Mouse (Mus musculus) thymus, postnatal 14 days (tissue): ENCODE results near the gene Sox5.
A peak's percentile ranks its signal among the peaks of the same experiment; 100 is the strongest.

ENCODE experiments used
- DNase-seq: peaks from one replicate; pipeline ENCODE4 v3.0.0; 2021

Sox5 gene

DNA sequence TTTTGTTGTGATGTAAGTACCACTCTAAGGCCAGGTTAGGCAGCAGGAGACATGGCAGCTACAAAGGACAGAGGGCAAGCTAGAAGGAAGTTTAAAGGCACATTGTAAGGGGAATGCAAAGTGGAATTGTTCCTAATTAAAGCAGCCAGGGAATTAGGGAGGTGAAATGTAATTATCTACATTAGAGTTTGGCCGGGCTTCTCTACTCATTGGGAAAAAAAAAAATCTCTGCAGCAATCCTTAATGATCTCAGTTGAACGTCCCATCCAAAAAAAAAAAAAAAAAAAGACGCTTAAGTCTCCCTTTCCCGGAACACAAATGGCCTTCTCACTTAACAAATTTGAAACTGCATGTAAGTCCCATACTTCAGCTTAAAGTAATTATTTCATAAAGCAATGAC is 301.9 kb downstream of the Sox5 start:
- DNase-seq, result no peak

DNA sequence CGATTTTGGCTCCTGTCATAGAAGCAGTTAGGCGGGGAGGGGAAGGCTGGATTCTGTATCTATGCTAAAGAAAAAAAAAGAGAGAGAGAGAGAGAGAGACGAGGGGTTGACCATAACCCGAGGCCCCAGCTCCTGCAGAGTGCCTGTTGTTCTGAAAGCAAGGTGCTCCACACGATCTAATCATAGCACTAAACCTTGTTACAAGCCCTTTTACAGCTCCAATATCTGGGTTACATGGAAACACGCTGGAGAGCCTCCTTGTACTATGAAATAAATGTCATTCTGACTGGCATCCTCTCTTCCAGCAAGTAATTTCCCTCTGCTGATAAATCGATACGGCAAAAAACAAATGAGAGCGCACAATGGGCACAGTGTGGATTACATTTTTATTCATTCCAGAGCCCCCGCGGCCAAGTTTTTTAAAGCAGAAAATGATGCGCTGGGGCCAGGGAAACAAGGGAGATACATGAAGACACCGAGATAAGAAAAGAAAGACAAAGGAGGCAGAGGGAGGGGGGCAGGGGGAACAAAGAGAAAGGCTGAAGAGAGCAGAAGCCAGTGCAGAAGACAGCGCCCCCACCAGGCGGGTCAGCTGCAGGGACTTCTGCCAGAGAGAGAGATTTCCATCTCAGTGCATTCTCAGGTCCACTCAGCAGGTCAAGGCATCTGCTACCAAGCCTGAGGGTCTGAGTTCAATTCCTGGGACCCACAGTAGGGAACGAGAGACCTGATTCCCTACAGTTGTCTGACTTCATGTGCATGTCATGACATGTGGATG is 304.3 kb downstream of the Sox5 start:
- DNase-seq, result no peak

DNA sequence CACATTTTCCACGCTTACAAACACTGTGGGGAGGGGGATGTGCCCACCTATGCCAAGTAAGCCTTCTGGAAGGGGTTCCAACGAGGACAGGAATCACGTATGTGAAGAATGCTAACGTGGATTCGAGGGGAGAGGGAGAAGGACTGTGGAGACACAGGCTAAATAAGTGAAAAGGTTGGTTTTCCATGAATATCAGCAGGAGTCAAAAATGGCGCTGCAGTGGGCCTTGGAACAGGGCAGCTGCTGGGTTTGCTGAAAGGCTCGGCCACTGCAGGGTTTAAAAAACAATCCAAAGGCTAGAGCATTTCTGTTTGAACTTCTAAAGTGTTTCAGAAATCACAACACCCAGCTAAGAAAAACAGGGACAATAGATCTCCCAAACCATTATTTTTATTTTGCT is 308.3 kb downstream of the Sox5 start:
- DNase-seq, result no peak

DNA sequence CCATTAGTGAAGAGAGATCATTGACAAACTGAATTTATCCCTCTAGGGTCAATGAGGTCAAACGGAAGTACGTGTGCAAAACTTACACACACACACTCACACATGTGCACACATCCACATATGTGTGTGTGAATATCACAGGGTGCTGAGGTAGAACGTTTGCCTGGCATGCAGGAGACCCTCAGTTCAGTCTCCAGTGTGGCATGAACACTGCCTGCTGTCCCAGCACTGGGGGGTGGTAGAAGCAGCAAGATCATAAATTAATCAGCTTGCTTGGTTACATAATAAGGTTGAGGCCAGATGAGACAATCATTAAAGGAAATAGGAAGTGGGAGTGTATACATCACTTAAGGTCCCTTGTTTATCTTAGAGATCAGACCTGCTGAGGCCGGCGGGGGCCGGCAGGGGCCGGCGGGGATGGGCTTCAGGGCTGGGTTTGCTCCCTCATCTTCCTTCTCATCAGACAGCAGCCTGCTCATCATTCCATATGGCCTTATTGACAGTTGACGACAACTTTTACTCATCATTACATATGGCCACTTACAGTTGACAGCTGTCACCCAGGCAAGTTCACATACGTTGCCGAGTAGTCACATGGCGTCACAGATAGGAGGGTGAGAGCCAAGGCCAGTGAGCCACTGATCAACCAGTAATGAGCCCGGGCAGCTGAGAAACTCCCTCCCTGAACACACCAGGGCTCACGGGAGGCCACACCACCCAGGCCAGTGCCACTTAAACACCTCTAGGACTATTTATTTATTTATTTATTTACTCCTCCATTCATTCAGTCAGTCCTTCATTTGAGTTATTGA is 309.5 kb downstream of the Sox5 start:
- DNase-seq, result no peak

DNA sequence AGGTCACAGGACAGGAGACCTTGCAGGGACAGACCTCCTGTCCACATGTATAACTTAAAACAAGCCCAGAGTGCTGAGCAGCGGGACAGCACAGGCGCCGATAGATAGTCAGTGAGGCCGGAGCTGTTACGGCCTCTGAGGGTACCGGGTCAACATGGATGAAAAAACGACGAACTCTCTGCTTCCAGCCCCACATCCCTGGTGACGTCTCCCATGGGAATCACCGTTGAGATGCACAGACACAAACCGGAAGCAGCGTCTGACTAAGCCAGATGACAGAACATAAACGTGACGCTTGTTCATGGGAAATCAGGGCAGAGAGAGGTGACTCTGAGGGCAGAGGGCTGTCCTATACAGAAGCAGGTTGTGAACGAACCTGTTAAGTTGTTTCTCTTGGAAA is 315.1 kb downstream of the Sox5 start:
- DNase-seq, result no peak

DNA sequence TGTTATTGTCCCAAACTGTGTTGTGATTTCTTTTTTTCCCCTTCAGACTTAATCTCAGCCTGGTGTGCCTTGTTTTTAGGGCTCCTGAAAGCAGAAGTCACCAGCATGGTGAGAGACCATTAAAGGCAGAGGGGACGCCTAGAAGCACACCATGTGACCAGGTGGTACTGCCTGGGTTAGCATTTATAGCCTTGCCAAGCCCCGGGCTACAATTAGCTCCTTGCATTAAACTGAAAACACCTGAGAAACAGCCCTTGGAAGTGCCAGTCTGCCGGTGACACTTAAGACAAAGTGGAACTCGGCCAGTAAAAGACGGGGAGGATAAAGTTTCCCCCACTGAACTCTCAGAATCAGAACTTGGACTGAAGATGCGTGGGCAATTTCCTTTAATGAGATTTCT is 318.1 kb downstream of the Sox5 start:
- no peak for DNase-seq

DNA sequence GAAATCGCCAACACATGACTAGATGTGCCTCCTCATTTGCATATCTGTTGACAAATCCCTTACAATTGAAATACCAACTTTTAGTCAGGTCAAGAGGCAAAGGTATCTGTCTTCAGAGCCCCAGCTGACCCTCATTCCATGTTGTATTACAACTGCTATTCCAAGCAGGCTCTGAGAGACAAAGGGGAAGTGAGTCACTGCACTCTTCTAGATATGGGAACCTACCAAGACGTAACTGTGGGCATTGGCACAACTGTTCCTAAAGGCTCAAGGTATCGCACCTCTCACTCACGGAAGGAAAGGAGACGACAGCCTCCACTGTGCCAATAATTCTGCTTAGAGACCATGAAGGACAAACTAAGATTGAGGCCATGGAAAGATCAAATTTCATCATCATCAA is 318.5 kb downstream of the Sox5 start:
- DNase-seq, result no peak

DNA sequence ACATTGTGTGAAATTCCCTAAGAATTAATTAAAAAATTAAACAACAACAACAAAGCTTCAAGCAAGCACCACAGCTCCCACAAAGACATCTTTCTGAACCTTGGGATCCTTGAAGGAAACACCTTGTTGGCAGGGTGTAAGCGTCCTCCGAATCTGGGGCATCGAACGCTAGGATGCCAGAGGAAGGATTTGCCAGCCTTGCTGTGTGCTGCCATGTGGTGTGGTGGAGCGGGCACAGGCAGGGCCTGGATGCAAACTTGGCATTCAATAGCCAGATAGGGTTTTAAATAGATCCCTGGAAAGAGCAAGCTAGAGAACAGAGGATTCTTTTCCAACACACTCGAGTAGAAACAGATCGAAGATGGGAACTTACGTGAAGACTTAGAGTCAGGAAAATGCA is 322.3 kb downstream of the Sox5 start:
- no peak for DNase-seq

DNA sequence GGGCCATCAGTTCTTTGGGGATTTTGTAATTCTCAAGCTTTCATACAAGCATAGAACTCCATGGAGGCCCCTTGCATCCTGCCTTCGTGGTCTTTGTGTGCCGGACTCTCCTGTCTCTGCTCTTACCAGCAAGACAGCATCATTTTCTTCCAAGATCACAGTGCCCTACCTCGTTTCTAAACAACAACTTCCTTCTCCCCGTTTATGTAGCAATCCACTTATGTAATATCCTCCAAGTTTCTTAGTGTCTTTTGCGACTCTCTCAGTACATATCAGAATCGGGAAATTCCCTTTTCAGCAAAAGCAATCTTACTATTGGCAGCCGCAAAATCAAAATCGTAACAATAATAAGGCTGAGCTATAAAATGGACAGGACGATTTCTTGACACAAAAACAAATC is 324.3 kb downstream of the Sox5 start:
- no peak for DNase-seq

DNA sequence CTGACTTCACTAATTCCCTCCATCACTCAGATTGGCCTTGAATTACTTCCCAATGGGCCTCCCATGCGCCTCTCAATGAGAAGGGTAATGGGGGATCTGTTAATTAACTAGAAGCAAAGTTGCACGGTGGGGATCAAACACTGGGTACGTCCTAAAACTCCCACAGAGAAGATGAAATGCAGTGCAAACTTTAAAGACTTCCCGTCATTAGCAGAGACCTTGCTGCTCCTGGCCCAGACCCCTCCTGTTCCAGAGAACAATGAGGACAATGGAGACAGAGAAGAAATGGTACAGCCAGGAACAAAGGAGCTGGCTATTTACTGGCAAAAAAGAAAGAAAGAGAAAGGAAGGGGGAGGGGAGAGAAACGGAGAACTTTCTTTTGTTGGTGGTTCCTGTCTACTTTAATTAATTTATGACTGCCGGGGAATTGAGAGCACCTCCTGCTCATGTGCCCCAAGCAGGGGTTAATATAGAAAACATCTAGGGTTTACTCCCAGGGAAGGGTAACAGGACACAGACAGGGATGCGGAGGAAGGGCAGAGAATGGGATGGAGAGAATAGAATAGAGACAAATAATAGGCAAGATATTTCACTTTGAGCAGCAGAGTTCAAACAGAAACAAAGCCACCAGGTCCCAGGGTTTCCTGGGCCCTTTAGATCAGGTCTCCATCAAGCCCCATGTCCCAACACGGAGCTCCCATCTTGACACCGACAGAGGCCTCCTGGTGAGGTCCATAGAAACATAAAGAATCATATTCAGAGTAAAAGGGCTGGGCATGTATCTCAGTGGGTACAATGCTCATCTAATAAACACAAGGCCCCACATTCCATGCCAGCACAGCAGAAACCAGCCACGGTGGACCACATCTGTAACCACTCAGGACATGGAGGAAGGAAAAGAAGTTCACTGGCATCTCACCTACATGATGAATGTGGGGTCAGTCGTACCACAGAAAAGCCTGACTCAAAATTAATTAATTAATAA is 327.2 kb downstream of the Sox5 start:
- no peak for DNase-seq

DNA sequence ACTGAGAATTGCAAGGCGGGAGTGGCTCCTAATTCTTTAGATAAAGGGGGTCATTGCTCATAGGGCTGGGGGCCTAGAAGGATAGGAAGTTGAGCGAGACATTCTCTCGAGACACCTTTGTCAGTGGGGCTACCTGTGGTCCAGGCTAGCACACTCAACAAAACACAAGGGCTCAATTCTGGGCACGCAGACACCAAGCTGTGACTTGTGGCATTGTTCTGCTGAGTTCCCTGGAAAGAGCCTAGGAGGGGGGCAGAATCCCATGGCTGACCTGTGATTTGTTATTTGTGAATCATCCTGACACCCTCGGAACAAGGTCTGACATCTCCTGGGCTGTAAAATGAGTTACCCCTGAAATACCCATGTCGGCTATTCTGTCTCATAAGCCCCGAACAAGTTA is 328.2 kb downstream of the Sox5 start:
- DNase-seq, result no peak

DNA sequence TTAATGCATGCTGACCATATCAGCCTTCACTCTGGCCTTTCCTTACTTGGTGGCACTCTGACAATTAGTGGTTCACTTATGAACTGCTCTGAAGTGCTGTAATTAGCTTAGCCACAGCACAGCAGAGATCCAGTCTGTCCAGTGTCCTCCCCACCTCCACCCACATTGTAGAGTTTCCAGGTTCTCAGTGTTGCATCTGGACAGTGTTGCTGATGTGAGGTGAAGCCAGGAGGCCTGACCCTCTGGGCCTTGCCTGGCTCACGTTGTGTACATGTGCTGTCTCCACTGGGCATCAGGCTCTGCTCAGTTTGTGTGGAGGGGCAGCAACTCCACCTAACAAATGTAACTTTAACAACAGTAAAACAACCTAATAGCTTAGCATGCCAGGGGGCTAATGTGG is 328.6 kb downstream of the Sox5 start:
- no peak for DNase-seq

DNA sequence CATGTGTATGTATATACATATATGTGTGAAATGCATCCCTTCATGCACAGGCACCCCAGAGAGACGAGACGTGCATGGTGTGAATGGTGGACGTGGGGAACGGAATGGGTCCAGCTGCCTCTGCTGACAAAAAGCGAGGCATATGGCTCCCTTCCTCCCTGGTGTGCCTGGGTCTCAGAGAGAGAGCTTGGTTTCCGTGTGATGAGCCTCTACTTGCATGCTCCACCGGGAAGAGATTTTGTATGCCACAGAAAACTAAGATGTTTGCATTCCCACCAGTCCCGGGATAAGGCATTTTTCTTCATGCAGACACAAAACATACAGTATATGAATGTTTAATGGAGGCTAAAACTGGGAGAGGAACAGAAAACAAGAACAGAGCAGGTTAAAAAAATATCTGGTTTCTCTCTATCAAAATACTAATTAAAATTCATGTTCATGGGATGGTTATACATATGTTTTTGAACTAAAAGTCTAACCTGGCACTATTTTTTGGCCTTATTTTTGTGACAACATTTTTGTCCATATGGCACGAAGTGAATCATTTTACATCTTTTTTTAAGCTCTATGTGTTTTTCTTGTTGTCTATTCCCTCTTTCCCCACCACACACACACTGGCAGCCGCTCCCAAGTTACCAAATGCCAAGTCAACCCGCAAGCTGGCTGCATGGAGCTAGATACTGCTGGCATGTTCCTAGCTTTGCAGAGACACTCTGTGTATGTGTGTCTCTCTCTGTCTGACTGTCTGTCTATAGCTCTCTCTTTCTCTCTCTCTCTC is 329.4 kb downstream of the Sox5 start:
- DNase-seq, result no peak

DNA sequence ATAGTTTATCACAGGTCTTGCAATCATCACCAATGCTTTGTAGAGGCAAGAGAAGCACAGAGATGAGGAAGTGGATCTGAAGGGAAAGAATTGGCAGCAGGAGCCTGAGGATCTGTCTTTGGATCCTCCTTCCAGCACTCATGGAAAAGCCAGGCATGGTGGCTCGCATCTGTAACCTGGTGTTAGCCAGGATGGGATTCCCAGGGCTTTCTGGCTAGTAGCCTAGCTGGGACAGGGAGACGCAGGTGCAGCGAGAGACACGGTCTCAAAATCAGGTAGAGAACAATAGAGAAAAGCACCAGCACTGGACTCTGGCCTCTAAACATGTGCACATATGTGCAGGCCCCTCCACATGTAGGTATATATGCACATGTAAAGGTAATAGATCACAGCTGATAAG is 330.1 kb downstream of the Sox5 start:
- DNase-seq, result no peak

DNA sequence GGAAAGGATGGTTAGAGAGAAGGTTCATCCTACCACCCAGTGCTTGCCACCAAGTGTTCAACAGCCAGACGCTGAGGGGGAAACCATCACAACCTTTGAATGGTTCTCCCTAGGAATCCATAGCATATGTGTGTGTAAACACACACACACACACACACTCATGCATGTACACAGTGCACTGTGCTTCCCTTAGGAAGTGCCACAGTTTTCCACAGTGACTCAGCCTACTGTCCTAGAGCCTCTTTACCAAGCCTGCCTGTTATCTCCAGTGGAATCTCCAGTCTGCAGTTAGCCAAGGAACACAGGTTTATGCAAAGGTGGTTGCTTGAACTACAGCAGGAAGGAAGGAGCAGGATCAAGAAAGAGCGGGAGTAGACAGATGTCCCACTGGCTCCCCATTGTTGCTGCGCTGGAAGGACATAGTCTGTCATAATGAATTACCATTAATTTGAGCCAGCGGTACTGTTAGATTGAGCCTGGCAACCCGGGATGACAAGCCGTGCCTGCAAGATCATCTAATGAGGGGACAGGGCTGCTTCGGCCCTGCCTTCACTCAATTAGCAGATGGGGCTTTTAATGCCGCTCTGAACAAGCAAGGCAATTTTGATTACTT is 335.9 kb downstream of the Sox5 start:
- DNase-seq, result no peak

DNA sequence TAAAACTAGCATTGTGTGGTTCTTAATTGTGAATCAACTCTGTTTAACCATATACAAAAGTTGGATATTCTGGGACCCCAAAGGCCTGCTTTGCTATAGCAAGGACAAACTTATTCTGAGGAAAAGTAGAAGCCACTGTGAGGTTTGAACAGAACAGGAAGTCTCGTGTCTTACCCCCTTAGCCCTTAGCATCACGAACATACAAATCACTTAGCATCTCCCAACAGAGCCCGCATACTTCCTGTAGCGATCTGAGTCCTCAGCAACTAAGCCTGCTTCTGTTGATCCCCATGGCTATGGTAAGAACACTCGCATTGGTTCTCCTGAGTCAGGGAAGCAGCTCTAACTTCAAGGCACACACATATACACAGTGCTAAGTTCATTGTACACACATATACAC is 337.4 kb downstream of the Sox5 start:
- DNase-seq, result no peak

DNA sequence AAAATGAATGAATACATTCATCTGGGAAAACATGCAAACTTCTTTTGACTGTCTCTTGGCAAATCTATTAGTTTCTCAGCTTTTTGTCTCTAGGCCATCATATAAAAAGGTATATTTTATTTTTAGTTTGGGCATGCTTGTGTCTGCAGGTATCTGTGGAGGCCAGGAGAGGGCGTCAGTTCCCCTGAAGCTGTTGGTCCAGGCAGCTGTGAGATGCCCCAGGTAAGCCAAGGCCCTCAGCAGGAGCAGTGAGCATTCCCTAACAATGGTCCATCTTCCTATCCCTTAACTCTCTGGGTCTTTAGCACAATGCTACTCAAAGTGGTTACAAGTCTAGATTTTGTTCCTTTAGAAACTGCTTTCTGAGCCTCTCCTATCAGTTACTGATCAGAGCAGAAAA is 338.1 kb downstream of the Sox5 start:
- no peak for DNase-seq

DNA sequence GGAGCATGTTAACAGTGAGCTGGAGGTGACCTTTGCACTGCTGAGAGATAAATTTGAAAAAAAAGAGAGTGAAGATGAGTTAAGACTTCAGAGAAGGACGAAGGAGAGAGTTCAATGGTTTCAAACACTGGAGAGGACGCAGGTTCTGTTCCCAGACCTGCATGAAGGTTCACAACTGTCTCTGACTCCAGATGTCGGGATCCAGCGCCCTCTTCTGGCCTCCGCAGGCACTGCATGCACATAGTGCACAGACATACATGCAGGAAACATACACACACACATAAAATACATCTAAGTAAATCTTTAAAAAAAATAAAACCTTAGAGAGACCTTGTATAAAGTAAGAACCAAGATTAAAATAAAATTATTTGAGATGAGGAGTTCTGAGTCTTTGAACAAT is 352.5 kb downstream of the Sox5 start:
- peak; percentile 10 for DNase-seq

DNA sequence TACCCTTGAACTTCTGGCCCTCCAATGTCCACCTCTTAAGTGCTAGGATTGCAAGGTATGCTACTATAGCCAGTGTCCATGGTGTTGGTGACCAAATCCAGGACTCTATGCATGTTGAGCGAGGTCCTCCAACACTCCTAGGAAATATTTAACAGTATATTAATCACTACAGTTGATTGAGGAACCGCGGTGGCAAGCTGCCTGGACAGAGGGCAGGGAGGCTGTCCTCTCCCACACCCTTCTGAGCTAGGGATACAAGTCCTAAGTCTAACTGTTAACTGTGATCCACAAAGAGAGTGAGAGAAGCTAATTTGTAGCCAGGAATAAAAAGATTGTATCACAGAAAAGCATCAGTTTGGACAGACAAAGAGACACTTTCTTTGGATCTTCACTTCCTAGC is 373.7 kb downstream of the Sox5 start:
- no peak for DNase-seq

DNA sequence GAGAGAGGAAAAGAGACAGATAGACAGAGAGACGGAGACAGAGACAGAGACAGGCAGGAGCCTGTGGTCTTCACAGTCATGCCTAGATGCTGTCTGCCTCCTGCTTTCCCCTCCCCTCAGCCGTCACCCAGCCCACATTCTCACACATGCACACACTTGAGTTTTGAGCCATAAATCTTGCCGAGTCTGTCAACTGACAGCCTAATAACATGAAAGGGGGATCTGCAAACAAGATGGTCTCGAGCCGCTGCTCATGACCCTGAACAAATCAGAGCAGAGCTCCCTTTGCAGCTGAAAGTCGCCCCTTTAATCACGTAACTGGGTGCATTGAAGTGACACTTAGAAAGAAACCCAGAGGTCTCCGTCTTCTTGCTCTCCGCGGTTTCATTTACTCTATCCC is 383.7 kb downstream of the Sox5 start:
- no peak for DNase-seq

DNA sequence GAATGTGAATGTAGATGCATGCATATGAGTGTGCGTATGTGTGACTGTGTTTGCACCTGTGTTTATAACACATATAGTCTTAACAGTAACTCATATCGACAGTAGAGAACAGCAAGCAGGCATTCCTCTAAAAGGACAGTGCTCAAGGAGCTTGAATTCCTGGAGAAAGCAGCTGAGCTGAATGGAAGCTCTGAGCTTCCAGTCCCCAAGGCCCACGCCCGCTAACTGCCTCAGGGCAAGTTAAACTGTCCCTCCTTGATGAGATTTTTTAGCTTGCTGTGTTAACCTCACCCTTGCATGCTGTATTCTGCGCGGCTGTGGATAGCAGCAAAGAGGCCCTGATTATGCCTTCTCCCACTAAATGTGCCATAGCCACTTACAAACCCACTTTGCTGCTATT is 388.6 kb downstream of the Sox5 start:
- DNase-seq, result no peak
